Mouse (Mus musculus) CH12.LX (cell line): ENCODE results near the gene Ppp4r2. TPM values are rescaled to one million over a fixed set of nuclear protein-coding genes. Genes with fewer than 3 reads are reported as not detected.
A peak's percentile ranks its signal among the peaks of the same experiment; 100 is the strongest.
"Not testable (repeated sequence)": the region's sequence is repeated elsewhere in the genome, so short reads cannot be mapped to it uniquely, and the experiment has no call there.

Experiments
- DNase-seq: peaks from one replicate; pipeline ENCODE4 v3.0.0-alpha.2; 2013; ENCODE audit errors: extremely low read depth
- H3K27ac ChIP-seq: 2 replicates; pipeline ENCODE4 v1.5.1; 2012; ENCODE audit warnings: low read depth, mild to moderate bottlenecking, control low read depth, moderate library complexity; ENCODE audit not compliant: insufficient read depth
- H3K27me3 ChIP-seq: replicated peaks from 2 replicates; pipeline ENCODE3; 2012; ENCODE audit warnings: inconsistent platforms
- H3K36me3 ChIP-seq, 2 experiments: replicated peaks in 1 of 2; 2 replicates each; pipeline versions ENCODE3 to v1.6.1; 2012; ENCODE audit warnings: inconsistent platforms in 1 of 2, low read length in 1 of 2, mild to moderate bottlenecking in 1 of 2, mixed read lengths in 1 of 2, moderate library complexity in 1 of 2; ENCODE audit not compliant: control insufficient read depth in 1 of 2, insufficient read depth in 1 of 2
- H3K4me1 ChIP-seq, 2 experiments: 2 replicates each; pipeline ENCODE4 v1.6.1; 2012; ENCODE audit warnings: inconsistent platforms in 1 of 2, moderate library complexity in 1 of 2; ENCODE audit not compliant: insufficient read depth in 2 of 2, control insufficient read depth in 1 of 2
- H3K4me2 ChIP-seq: 2 replicates; pipeline ENCODE4 v1.6.1; 2012; ENCODE audit warnings: low read depth, mild to moderate bottlenecking, control low read depth; ENCODE audit not compliant: poor library complexity, insufficient read depth, severe bottlenecking
- H3K4me3 ChIP-seq, 3 experiments: fragments of 150-350 bp in 1 of 3; sonication (generic) in 1 of 3; replicated peaks in 1 of 3; 2 replicates each; pipeline versions ENCODE3 to v1.5.1; 2011 to 2012; ENCODE audit warnings: low read depth in 2 of 3, low read length in 2 of 3, mild to moderate bottlenecking in 2 of 3, moderate library complexity in 2 of 3, control low read depth in 1 of 3, improper control_type of control experiment in 1 of 3, inconsistent platforms in 1 of 3, mixed read lengths in 1 of 3; ENCODE audit not compliant: poor library complexity in 1 of 3
- H3K79me2 ChIP-seq: replicated peaks from 2 replicates; pipeline ENCODE4 v1.6.1; 2012; ENCODE audit warnings: mild to moderate bottlenecking, moderate library complexity; ENCODE audit not compliant: control insufficient read depth, poor library complexity, insufficient read depth, severe bottlenecking; ENCODE audit errors: extremely low read depth
- H3K9ac ChIP-seq: 2 replicates; pipeline ENCODE4 v1.6.1; 2012; ENCODE audit warnings: low read depth, mild to moderate bottlenecking, control low read depth, moderate library complexity; ENCODE audit not compliant: insufficient read depth
- H3K9me3 ChIP-seq: replicated peaks from 2 replicates; pipeline ENCODE3; 2012; ENCODE audit warnings: low read length, inconsistent platforms, mixed read lengths
- BHLHE40 ChIP-seq: IDR thresholded peaks from 2 replicates; pipeline ENCODE4 v1.6.1; 2011; ENCODE audit warnings: mild to moderate bottlenecking, low read depth, low read length, improper control_type of control experiment
- CHD1 ChIP-seq: IDR thresholded peaks from 2 replicates; pipeline ENCODE4 v1.6.1; 2012; ENCODE audit warnings: low read depth, low read length, improper control_type of control experiment, inconsistent platforms
- E2F4 ChIP-seq: IDR thresholded peaks from 2 replicates; pipeline ENCODE4 v1.6.1; 2011; ENCODE audit warnings: low read depth, low read length, improper control_type of control experiment; ENCODE audit not compliant: insufficient replicate concordance
- ELF1 ChIP-seq: IDR thresholded peaks from 2 replicates; pipeline ENCODE4 v1.6.1; 2014; ENCODE audit warnings: low read depth, mild to moderate bottlenecking, inconsistent platforms, low read length, improper control_type of control experiment
- HCFC1 ChIP-seq: IDR thresholded peaks from 2 replicates; pipeline ENCODE4 v1.6.1; 2012; ENCODE audit warnings: low read depth, mild to moderate bottlenecking, inconsistent platforms, low read length, improper control_type of control experiment
- IRF4 ChIP-seq: IDR thresholded peaks from 2 replicates; pipeline ENCODE4 v1.6.1; 2014; ENCODE audit warnings: low read depth, mild to moderate bottlenecking, inconsistent platforms, low read length, improper control_type of control experiment
- KAT2A ChIP-seq: IDR thresholded peaks from 2 replicates; pipeline ENCODE4 v1.6.1; 2012; ENCODE audit warnings: low read length, improper control_type of control experiment, inconsistent platforms; ENCODE audit not compliant: insufficient replicate concordance
- MAFK ChIP-seq: IDR thresholded peaks from 2 replicates; pipeline ENCODE4 v1.6.1; 2011; ENCODE audit warnings: low read length, improper control_type of control experiment; ENCODE audit not compliant: insufficient replicate concordance
- MAX ChIP-seq: IDR thresholded peaks from 2 replicates; pipeline ENCODE4 v1.6.1; 2011; ENCODE audit warnings: low read length, improper control_type of control experiment
- MEF2A ChIP-seq: IDR thresholded peaks from 2 replicates; pipeline ENCODE4 v1.6.1; 2014; ENCODE audit warnings: low read depth, mild to moderate bottlenecking, inconsistent platforms, low read length, improper control_type of control experiment, borderline replicate concordance
- NELFE ChIP-seq: IDR thresholded peaks from 2 replicates; pipeline ENCODE4 v1.6.1; 2011; ENCODE audit warnings: low read depth, low read length, improper control_type of control experiment
- POLR2AphosphoS2 ChIP-seq: IDR thresholded peaks from 2 replicates; pipeline ENCODE4 v1.6.1; 2011; ENCODE audit warnings: low read depth, low read length, improper control_type of control experiment
- RAD21 ChIP-seq: IDR thresholded peaks from 2 replicates; pipeline ENCODE4 v1.6.1; 2011; ENCODE audit warnings: low read depth, mild to moderate bottlenecking, low read length, improper control_type of control experiment, moderate library complexity
- RCOR1 ChIP-seq: conservative IDR thresholded peaks from 2 replicates; pipeline ENCODE4 v1.6.1; 2012; ENCODE audit warnings: low read depth, mild to moderate bottlenecking, inconsistent platforms, low read length, improper control_type of control experiment
- USF1 ChIP-seq: IDR thresholded peaks from 2 replicates; pipeline ENCODE4 v1.6.1; 2014; ENCODE audit warnings: low read depth, mild to moderate bottlenecking, inconsistent platforms, low read length, improper control_type of control experiment
- ZC3H11A ChIP-seq: IDR thresholded peaks from 2 replicates; pipeline ENCODE4 v1.6.1; 2012; ENCODE audit warnings: low read depth, mild to moderate bottlenecking, inconsistent platforms, low read length, improper control_type of control experiment
- ZKSCAN1 ChIP-seq: IDR thresholded peaks from 2 replicates; pipeline ENCODE4 v1.6.1; 2012; ENCODE audit warnings: low read depth, inconsistent platforms, low read length, improper control_type of control experiment, borderline replicate concordance
- ZMIZ1 ChIP-seq: IDR thresholded peaks from 2 replicates; pipeline ENCODE4 v1.6.1; 2012; ENCODE audit warnings: low read depth, mild to moderate bottlenecking, inconsistent platforms, low read length, improper control_type of control experiment
- dilution Hi-C: fragments of 300-500 bp; cut with MboI; formaldehyde crosslinking; loops from 2 replicates; pipeline ENCODE4 v1.14.3; 2020; ENCODE audit warnings: low sequenced_read_pairs; ENCODE audit not compliant: extremely low pct_unique_long_range_greater_than_20kb, extremely low pct_ligation_motif_present
- in situ Hi-C: fragments of 300-500 bp; cut with MboI; formaldehyde crosslinking; loops from 3 replicates; pipeline ENCODE4 v1.14.3; 2019; ENCODE audit warnings: low sequenced_read_pairs, low pct_ligation_motif_present, low pct_unique_long_range_greater_than_20kb, mixed read lengths
- polyA plus RNA-seq: library from polyadenylated mRNA; unstranded; fragments of >175 nt; gene quantifications from 2 replicates; pipeline ENCODE4 v1.2.1, GENCODE M21; 2012; ENCODE audit warnings: low read depth; ENCODE audit not compliant: insufficient read length
- total RNA-seq, 2 experiments: library from RNA; depleted of rRNA; stranded (reverse); fragments of 300-350 nt in 1 of 2; fragments of >200 nt in 1 of 2; gene quantifications; 2 replicates each; pipeline ENCODE4 v1.2.3; 2012 to 2014

The Ppp4r2 gene
- total and polyA plus RNA-seq, 3 experiments = 53.3 to 134 (median 115) TPM

DNA sequence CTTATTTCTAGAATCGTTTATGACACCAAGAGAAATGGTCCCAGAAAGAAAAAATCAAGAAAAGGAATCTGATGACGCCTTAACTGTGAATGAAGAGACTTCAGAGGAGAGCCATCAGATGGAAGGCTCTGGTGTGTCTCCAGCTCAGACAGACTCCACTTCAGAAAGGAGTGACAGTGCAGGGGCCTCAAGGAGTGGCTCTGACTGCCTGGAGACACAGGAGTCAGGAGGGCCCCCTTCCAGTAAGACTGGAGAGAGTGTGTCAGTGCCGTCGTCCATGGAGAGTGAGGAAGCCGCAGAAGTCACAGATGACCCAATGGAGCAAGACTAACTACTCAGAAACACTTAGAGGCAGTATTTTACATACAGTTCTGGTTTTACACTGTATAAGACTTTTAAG lies 32.8 kb downstream of the Ppp4r2 start:
- H3K9ac ChIP-seq, H3K4me1 ChIP-seq, H3K79me2 ChIP-seq, H3K27me3 ChIP-seq, dilution Hi-C loops, H3K9me3 ChIP-seq, H3K4me3 ChIP-seq, H3K4me2 ChIP-seq, DNase-seq, H3K27ac ChIP-seq, in situ Hi-C loops: not testable (repeated sequence)
- H3K36me3 ChIP-seq = peaks cover 28 to 46% of the 10 kb centered on the region in 2 experiments

DNA sequence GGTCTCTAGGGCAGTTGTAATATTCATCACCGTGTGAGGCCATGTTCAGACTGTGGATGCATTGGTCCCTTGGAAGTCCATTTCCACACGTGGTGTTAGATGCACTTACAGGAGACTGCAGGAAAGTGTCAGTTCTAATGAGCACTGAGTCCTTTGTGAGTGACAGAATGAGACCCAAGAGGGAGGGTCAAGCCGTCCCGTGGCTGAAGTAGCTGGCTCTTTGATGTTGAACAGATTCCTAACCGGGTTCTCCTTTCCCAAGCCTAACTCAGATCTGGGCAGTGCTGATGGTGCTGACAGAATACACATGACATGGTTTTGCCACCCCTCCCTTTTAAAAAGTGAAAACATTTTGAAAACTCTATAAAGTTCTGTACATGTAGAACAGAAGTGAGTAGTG lies 35.4 kb downstream of the Ppp4r2 start:
- Histone ChIP-seq H3K4me1 (peaks cover 0 to 3% of the 10 kb centered on the region in 2 experiments; a peak in 1 of 4 replicates), H3K27ac (no peak overlapping the region), H3K27me3 (no peaks in the 10 kb centered on the region), H3K79me2 (0 out of 2 replicates have a peak, but pooled peaks cover 2% of the 10 kb centered on the region), H3K9ac (no peak overlapping the region), H3K4me2 (no peak overlapping the region), H3K36me3 (peaks cover 16 to 27% of the 10 kb centered on the region in 2 experiments), H3K9me3 (no peaks in the 10 kb centered on the region), H3K4me3 (no peak overlapping the region)
- no peak for TF ChIP-seq ELF1
- no peak for DNase-seq
- dilution Hi-C loops (no loop called here), in situ Hi-C loops (no loop called here)

DNA sequence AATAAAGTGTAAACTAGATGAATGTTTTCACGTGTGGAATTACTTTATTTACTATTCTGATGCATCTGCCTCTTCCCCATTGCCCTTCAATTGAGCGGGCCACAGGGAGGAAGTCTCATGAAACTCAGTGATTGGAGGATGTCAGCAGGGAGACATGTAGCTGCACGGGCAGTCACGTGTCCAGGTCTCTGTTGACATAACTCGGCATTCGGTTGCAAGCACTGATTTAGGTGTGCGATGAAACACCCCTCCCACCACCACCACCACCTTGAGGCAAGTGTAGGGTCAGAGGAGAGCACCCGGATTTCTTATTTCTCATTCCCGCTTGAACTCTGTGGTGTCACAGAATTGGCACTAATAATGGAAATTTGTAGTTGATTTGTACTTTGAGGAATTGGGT lies 36.5 kb downstream of the Ppp4r2 start:
- peaks cover 13 to 20% of the 10 kb centered on the region in 2 experiments for H3K36me3 ChIP-seq
- H3K4me1 ChIP-seq = peaks cover 0 to 3% of the 10 kb centered on the region in 2 experiments; a peak in 1 of 4 replicates
- no peaks in the 10 kb centered on the region for H3K9me3 ChIP-seq
- no peak for DNase-seq
- no peak overlapping the region for H3K4me3 ChIP-seq
- H3K4me2 ChIP-seq = no peak overlapping the region
- TF ChIP-seq BHLHE40 = 0 out of 2 replicates have a peak, but pooled peaks have one; percentile 7
- no peak for TF ChIP-seq POLR2AphosphoS2
- TF ChIP-seq, all 38 proteins: peak for 1
- Histone ChIP-seq H3K27me3 (no peaks in the 10 kb centered on the region), H3K27ac (no peak overlapping the region), H3K9ac (no peak overlapping the region), H3K79me2 (no peaks in the 10 kb centered on the region)
- dilution Hi-C loops (no loop called here), in situ Hi-C loops (loop anchor here (5.0 kb wide), 1 partner anchor 203 kb away; no protein-coding TSS in a partner anchor)

- no peak overlapping the region for H3K9ac ChIP-seq
- peaks cover 0 to 7% of the 10 kb centered on the region in 2 experiments for H3K36me3 ChIP-seq
- peaks cover 8% of the 10 kb centered on the region for H3K9me3 ChIP-seq
- H3K4me3 ChIP-seq = no peak overlapping the region
- H3K27me3 ChIP-seq = no peaks in the 10 kb centered on the region
- no peak for DNase-seq
- in situ Hi-C loops (loop anchor here (5.0 kb wide), 1 partner anchor 206 kb away; no protein-coding TSS in a partner anchor), dilution Hi-C loops (no loop called here)
- H3K4me1 ChIP-seq = 0 out of 4 replicates have a peak, but pooled peaks cover 0 to 4% of the 10 kb centered on the region in 2 experiments
- no peak overlapping the region for H3K4me2 ChIP-seq
- H3K27ac ChIP-seq = no peak overlapping the region
- H3K79me2 ChIP-seq = no peaks in the 10 kb centered on the region
- TF ChIP-seq ELF1 = no peak
- no peak for TF ChIP-seq ZKSCAN1
- no peak for TF ChIP-seq RAD21
- no peak for TF ChIP-seq RCOR1
- no peak for TF ChIP-seq CHD1
- no peak for TF ChIP-seq KAT2A
- TF ChIP-seq ZMIZ1 = no peak
- no peak for TF ChIP-seq HCFC1
- TF ChIP-seq MEF2A = no peak
- no peak for TF ChIP-seq E2F4
- no peak for TF ChIP-seq NELFE
- TF ChIP-seq MAFK = no peak
- TF ChIP-seq ZC3H11A = no peak
- TF ChIP-seq USF1 = no peak
- no peak for TF ChIP-seq IRF4
- no peak for TF ChIP-seq MAX
- no peak for TF ChIP-seq BHLHE40
Measured at GRCm38 (mm10) chr6:100873191-100873590, 39.8 kb downstream of the Ppp4r2 start.
